Mouse (Mus musculus) stomach, postnatal 0 days (tissue): ENCODE measurements around the gene Olfr1393.

Source experiments
- CTCF ChIP-seq: IDR thresholded peaks from 2 replicates; pipeline ENCODE4 v1.5.1; 2016; ENCODE audit warnings: antibody characterized with exemption, low read depth, mild to moderate bottlenecking, moderate library complexity
- EP300 ChIP-seq: optimal IDR thresholded peaks from 2 replicates; pipeline ENCODE3; 2016; ENCODE audit warnings: antibody characterized with exemption

DNA sequence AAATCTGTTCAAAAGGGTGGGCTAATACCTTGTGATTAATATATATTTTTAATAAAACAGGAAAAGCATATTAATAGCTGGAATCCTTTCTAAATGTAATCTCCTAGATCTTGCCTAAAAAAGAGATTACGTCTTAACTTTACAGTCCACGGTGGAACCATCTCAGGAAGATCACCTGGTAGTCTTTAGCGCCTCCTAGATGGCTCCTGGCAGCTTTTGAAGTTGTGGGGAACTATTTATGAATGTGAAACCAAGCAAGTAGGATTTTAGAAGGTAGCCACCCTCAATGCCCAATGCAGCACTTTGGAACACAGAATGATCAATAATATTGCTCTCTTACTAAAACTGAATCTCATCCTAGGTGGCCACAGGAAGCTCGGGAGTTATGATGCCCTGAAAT lies 37.2 kb upstream of the Olfr1393 start:
- TF ChIP-seq CTCF (no peak), EP300 (no peak)
